Mouse (Mus musculus) urinary bladder, postnatal 10 days (tissue): ENCODE data around the gene Adap1.

ENCODE experiments used
- DNase-seq: peaks from one replicate; pipeline ENCODE4 v3.0.0; 2022; ENCODE audit warnings: low spot score

Gene Adap1

DNA sequence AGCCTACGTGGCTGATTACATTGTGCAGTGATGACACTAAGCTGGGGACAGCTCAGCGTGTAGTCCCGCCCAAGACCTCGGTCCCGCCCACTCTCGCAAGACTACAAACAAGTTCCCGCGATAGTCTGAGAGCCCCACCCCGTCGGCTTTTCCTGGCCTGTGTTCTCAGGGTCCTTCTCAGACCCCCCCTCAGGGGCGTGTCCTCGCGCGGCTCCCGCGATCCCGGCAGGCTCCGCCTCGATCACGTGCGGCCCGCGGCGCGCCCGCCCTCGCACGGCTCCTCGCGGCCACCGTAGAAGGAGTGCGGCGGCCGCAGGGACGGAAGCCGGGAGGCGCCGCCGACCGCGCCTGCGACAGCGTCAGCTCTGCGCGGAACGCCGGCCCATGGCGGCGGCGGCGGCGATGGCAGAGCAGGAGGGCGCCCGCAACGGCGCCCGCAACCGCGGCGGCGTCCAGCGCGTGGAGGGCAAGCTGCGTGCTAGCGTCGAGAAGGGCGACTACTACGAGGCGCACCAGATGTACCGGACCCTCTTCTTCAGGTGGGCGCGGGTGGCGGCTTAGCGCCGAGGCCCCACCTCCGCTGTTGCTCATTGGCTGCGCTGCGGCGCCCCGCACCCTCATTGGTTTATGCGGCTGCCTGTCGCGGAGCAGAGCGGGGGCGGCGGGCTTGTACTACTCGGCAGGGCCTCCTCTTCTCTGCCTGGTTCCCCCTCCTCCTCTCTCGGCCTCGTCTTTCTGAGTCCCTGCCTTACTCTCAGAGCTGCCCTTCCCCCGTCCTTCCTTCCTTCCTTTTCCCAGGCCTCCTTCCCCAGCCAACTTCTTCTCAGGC lies 73.1 kb downstream of the Adap1 start, which contains the start of gene Get4:
TSS of gene Get4 (plus strand) at position 244 of the 829 bp plus-strand sequence.
- DNase-seq, result peak; percentile 97

DNA sequence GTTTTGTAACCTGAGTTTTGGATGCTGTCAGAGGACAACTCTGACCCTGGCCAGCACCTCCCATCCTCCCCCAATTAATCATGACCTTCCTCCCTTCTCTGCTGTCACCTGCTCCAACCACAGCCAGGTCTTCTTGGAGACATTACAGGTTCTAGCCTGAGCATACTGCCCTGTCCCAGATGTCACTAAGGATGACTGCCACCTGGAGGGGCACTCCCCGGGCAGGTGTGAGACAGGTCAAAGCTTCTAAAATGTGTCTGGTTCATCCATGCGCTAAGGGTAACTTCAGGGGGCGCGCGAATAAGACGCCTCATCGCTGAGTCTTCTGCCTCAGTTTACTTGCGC lies 73.7 kb downstream of the Adap1 start:
- no peak for DNase-seq

DNA sequence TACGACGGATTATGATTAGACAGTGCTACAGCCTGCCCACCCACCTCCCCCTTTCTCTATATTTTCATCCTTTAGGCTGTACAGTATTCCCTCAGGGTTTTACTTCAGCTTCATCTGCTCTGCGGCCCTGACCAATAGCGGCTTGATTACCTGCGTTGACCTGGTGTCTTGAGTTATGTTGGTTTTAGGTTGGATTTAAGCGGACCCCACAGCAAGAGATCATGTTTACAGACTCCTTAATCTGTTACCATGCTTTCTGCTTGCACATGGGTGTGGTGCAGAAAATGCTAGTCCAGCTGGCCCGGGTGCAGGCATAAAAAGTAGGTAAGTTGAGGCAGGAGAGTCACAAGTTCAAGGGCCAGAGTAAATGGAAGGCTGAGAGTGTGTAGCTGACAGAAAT lies 74.1 kb downstream of the Adap1 start:
- DNase-seq, result no peak

DNA sequence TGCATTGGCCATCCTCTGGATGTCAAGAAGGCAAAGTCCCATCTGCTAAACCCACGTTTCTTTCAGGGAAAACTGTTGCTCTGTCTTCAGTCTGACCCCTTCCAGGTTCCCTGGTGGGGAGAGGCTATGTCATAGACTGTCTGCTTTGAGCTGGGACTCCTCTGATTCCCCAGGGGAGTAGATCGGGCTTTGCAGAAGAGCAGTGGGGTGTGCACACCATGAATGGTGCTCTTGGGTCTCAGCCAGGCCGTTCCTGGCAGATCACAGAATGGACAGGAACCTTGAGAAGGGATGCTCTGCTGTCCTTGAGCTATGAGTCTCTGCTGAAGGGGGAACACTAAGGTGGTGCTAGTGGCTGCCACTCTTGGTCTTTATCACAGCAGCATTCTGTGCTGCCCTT lies 76.6 kb downstream of the Adap1 start:
- DNase-seq, result no peak

DNA sequence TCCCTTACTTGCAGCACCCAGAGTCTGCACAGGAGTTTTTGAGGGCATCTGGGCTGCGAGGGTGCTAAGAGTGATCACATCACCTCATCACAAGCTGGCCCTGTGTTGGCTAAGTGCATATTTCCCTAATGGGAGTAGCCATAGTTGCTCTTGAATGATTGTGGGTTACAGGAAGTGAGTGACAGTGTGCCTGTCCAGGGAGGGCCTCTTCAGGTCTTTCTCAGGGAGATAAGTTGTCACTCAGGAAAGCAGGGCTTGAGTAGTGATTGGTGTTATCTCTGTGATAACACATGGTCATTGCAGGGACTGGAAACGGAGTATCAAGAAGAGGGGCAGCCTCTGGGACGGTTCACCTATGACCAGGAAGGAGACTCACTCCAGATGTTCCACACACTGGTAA lies 77.7 kb downstream of the Adap1 start:
- DNase-seq, result no peak

DNA sequence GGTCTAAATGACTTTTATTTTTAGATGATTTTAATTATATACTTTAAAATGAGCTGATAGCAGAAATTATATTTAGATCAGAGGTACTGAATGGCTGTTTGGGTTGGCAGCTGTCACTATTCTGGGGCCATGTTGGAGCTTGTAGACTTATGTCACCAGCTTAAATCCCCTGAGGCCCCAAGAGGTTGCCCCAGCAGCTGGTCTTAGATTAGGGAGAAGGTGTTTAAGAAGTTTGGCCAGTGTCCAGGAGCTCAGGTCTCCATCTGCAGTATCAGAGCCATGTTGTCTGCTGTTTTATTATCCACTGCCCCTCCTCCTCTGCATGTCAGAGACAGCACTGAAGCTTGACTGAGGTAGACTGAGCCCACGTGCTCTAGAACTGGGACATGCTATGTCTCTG lies 82.0 kb downstream of the Adap1 start:
- DNase-seq, result no peak

DNA sequence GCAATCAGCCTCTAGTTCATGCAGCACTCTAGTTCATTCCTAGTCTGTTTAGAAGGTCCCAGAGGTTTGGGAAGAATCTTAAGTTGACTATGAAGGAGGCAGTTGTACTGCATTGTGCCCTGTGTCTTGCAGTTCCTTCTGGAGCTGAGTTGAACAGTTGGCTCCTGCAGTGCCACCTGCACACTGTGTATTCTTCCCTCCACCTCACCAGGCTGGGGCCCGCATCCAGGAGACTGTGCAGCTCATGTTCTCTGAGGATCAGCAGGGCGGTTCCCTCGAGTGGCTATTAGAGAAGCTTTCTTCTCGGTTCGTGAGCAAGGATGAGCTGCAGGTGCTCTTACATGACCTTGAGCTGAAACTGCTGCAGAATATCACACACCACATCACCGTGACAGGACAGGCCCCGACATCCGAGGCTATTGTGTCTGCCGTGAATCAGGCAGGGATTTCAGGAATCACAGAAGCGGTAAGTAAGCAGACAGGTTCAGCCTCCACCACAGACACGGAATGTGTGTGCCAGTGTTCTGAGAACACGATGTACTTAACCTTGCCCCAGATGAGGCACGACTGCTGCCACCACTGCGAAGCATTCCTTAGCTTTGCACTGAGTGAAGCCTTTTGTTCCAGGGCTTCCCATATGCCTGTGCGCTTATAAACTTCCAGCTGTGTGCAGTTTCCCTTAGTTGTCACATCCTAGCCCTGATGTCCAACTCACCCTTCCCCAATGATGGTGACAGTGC lies 84.2 kb downstream of the Adap1 start:
- no peak for DNase-seq

DNA sequence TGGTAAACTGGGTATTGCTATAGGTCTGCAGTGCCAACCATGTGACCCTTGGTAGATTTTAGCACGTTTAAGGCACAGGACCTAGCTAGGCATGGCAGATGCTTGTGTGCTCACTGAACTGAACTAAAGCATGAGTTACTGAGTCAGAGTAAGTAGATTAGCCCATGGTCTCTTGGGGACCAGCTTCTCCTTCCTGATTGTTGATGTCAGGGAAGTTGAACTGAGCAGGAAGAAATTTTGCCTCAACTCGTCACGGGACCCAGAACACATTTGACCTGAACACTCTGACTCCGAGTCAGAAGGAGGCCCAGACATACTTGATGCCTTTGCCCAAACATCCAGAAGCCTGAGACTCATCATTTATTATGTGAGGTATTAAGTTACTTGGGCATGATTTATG lies 88.0 kb downstream of the Adap1 start:
- DNase-seq, result no peak

DNA sequence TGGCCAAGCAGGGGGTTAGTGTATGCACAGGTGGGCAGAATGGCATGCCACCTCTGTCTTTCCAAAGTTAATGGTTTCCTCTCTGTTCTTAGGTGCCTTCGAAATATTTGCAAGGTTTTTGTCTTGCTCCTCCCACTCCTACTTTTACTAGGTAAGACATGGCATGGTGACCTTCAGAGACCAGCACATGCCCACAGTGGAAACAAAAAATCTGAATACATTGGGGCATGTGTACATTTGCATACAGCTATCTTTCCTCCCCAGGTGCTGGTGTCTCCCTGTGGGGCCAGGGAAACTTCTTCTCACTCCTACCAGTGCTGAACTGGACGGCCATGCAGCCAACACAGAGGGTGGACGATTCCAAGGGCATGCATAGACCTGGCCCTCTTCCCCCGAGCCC lies 91.0 kb downstream of the Adap1 start:
- no peak for DNase-seq

DNA sequence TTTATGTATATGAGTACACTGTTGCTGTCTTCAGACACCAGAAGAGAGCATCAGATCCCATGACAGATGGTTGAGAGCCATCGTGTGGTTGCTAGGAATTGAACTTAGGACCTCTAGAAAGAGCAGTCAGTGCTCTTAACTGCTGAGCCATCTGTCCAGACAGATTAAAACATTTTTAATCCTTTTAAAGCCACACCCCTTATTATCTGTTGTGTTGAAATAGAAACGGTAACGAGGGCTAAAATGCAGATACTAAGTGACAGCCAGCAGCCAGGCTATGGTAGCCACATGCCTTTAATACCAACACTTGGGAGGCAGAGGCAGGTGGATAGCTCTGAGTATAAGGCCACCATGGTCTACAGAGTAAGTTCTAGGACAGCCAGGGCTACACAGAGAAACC lies 93.3 kb downstream of the Adap1 start:
- no peak for DNase-seq

DNA sequence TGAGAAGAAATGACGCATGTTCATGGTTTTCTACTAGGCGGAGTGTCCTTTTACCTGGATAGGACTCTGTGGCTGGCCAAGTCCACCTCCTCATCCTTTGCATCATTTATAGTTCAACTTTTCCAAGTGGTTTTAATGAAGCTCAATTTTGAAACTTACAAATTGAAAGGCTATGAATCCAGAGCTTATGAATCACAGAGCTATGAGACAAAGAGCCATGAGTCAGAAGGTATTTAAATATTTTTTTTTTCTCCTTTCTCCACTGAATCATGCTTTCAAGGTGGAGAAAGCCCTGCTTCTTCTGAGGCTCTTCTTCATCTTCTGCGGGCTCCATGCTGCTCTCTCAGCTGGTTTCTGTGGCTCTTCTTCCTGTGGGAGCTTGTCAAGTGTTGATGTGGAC lies 95.7 kb downstream of the Adap1 start:
- no peak for DNase-seq

DNA sequence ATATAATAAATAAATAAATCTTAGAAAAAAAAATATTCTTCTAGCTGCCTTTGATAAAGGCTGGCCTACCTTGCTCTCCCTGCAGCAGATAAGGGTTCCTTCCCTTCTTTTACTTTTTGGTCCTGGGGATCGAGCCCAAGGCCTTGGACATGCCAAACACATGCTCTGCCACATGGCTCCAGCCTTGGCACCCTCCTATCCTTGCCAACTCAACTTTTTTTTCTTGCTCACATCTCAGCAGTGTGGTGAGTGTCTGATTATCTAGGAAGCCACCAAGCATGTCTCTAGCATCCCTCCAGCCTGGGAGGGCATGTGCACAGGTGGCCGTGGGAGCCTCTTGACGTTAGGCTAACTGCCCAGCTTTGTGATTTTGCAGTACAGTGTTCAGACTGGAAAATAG lies 97.1 kb downstream of the Adap1 start:
- DNase-seq, result no peak

DNA sequence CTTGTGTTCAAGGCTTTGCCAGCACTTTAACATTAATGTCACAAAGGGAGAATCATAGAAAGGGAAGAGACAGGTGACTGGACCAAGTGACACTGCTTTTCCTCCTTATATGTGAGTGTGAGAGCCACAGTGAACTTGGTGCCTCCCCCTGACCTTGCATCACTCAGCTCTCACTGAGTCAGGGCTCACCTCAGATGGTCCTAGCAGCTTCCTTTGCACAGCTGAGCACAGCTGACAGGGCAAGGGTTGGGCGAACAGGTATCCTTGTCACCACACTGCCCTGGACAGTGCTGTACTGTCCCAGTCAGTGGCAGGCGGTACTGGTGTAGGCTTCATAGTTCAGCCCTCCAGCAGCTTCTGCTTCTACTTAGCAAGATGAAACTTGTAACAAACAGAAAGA lies 97.8 kb downstream of the Adap1 start:
- no peak for DNase-seq

DNA sequence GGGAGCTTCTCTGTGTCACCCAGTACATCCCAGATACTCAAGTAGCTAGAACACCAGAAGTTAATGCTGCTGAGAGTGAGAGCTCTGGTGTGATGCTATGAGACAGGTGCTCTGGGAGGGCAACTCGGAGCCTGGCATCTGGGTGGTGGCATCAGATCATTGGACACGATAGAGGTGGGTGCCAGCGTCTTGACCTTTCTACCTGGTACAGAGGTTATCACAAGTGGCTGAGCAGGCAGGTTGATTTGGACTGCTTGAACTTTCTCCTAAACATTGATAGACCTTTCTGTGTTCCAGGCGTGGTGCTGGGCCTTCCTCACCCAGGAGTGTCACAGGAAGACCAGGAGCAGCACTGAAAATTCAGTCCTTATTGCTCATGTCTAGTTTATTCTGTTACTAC lies 98.2 kb downstream of the Adap1 start:
- no peak for DNase-seq

DNA sequence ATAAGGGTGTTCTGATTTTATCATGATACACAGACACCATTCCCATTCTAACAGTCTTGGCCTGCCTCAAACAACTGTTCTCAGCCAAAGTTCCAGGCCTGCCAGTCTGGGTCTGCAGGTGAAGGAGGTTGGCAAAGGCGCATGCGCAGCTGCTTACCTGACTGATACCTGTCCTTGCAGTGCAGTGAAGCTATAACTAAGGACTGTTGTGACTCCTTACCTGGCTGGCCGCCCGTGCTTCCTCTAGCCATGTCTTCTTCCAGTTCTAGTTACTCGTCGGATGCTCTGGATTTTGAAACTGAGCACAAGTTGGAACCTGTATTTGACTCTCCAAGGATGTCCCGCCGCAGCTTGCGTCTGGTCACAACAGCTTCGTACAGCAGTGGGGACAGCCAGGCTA lies 102.1 kb downstream of the Adap1 start:
- DNase-seq, result no peak
